ENCODE assay signal across 25 mouse cellular contexts in the genomic region with DNA sequence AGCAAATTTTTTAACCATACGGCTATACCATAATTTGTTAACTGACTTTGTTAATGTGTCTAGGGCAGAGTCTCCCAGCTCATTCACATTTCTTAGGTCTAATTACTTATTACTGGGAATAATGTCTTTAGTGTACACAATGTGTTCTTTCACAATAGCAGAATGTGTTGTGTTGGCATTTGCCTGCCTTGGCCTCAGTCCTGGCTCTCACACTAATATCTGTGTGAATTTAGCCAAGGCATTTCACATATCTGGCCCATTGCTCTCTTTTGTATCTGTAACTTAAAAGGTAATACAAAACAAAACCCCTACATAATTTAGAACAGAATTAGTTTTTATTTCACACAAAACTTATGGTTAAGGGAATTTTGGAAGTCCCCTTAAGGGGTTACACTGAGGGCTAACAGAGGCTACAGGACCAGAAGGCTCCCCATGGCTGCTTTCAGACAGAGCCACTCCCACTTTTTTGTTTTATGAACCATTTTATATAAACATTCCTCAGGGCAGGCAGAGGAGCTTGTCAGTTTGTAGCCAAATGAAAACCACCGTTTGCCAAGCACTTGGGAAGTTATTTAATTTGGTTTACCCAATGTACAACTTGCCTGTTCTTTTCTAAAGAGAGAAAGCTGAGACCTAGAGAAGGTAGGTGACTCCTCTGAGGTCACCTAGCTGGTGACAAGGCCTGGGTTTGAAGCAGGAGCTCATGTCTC.
"Had no signal": no experiment of that assay in that cellular context is flagged by ENCODE, and none has a peak within 500 bp of the region (broad histone marks: within the 10 kb centered on the region; RNA-seq: fewer than 3 reads in every experiment).

No protein-coding gene starts in this region.

- H3K9ac ChIP-seq: heart, embryonic 12.5 days; hindbrain, embryonic 12.5 days; hindbrain, embryonic 14.5 days; intestine, embryonic 15.5 days; limb, embryonic 12.5 days; limb, embryonic 15.5 days; liver, embryonic 12.5 days had no signal

- H3K4me2 ChIP-seq: heart, embryonic 12.5 days; hindbrain, embryonic 12.5 days; hindbrain, embryonic 14.5 days; intestine, embryonic 15.5 days; limb, embryonic 12.5 days; limb, embryonic 15.5 days; liver, embryonic 12.5 days had no signal

- DNase-seq: gastrocnemius, adult 2 months; gastrocnemius, postnatal 10 days; gastrocnemius, postnatal 25 days; heart, adult 18-20 months; heart, postnatal 10 days; heart, postnatal 4 days; kidney, adult 18-20 months; kidney, adult 8-10 months; kidney, postnatal 10 days; kidney, postnatal 25 days; layer of hippocampus, adult 9-11 months; layer of hippocampus, postnatal 36 days; left cerebral cortex, postnatal 4 days had no signal

- ATAC-seq: hindbrain, embryonic 16.5 days; inflammation-experienced regulatory T-cells, adult 6 months; intestine, embryonic 15.5 days; intestine, postnatal 0 days; liver, embryonic 12.5 days had no signal

- H3K36me3 ChIP-seq: heart, embryonic 10.5 days; heart, embryonic 12.5 days; hindbrain, embryonic 10.5 days; hindbrain, embryonic 12.5 days; intestine, embryonic 15.5 days; limb, embryonic 12.5 days; limb, embryonic 15.5 days; liver, embryonic 12.5 days had no signal

- H3K4me3 ChIP-seq: gastrocnemius, adult 2 months; heart, embryonic 10.5 days; heart, embryonic 12.5 days; hindbrain, embryonic 10.5 days; hindbrain, embryonic 12.5 days; intestine, embryonic 15.5 days; limb, embryonic 12.5 days; limb, embryonic 15.5 days; liver, embryonic 12.5 days had no signal

- H3K9me3 ChIP-seq: heart, embryonic 10.5 days; heart, embryonic 12.5 days; hindbrain, embryonic 10.5 days; hindbrain, embryonic 12.5 days; intestine, embryonic 15.5 days; limb, embryonic 12.5 days; limb, embryonic 15.5 days; liver, embryonic 12.5 days had no signal

- H3K27ac ChIP-seq: gastrocnemius, adult 2 months; heart, embryonic 10.5 days; hindbrain, embryonic 10.5 days; hindbrain, embryonic 12.5 days; hindbrain, embryonic 14.5 days; intestine, embryonic 15.5 days; limb, embryonic 12.5 days; limb, embryonic 15.5 days; liver, embryonic 12.5 days had no signal
